ENCODE assay signal across 8 mouse cellular contexts in the genomic region with DNA sequence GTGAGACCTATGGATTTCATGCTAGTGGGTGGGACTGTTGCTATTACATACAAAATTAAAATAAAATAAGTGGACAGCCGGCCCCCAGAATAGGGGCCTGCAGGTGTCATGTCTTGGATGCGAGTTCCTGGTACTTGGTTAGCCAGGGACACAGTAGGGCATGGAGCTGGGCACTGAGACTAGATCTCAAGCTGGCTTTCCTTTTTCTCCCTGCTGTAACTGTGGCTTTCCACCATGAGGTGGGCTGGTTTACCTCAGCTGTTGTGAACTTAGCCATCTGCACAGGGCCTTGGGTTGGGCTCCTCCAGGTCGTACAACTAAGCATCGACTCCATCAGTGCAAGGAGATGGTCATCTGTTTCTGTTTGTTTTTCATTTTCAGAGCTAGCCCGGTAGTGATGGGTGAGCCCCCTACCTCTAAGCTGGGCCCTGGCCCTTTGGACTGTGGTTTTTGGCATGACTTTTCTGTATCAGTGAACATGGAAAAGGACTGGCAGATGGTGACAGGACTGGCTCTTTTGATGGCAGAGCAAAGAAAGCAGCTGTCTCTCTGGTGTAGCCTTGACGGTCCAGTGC. TPM values are rescaled to one million over a fixed set of nuclear protein-coding genes. Genes with fewer than 3 reads are reported as not detected.
DNase-seq lines count a peak whose midpoint lies in the region; ATAC-seq lines count a peak whose summit lies in the region.

No protein-coding gene starts in this region.

- no peaks in the 10 kb centered on the region for H3K36me3 ChIP-seq in erythroblast, embryonic 14.5 days (ENCODE audit: control insufficient read depth)
- no peaks in the 10 kb centered on the region for H3K36me3 ChIP-seq in lung, embryonic 16.5 days (ENCODE audit: control insufficient read depth, insufficient read depth, low read length)
- H3K36me3 ChIP-seq in limb, embryonic 15.5 days = no peaks in the 10 kb centered on the region
- H3K36me3 ChIP-seq in stomach, embryonic 16.5 days (ENCODE audit: control insufficient read depth, insufficient read depth, low read length) = no peaks in the 10 kb centered on the region

- peak overlapping the region; percentile 93; the same call in 1 of the 2 replicates for H3K27ac ChIP-seq in lung, embryonic 16.5 days (ENCODE audit: low read length)
- no peak overlapping the region for H3K27ac ChIP-seq in limb, embryonic 15.5 days
- H3K27ac ChIP-seq in stomach, embryonic 16.5 days (ENCODE audit: low read length) = no peak overlapping the region

- 65% methylated on average over 6 of the region's 6 CpGs for WGBS in lung, embryonic 16.5 days
- WGBS in limb, embryonic 15.5 days = 68% methylated on average over 6 of the region's 6 CpGs
- WGBS in stomach, embryonic 16.5 days = 58% methylated on average over 6 of the region's 6 CpGs

- no peak for ATAC-seq in erythroblast, adult 5-6 weeks (replicated peaks; ENCODE audit: low FRiP score, poor library complexity, severe bottlenecking)
- no peak for ATAC-seq in lung, embryonic 16.5 days (ENCODE audit: low read depth)
- ATAC-seq in limb, embryonic 15.5 days (ENCODE audit: insufficient number of reproducible peaks, low FRiP score, low TSS enrichment, low read depth) = no peak
- ATAC-seq in stomach, embryonic 16.5 days (ENCODE audit: insufficient read depth, low FRiP score) = no peak

- no peak for DNase-seq in lung, postnatal 4 days
- DNase-seq in left cerebral cortex, adult 8-10 months (ENCODE audit: low spot score in 2 of 2) = no peak
- no peak for DNase-seq in right cerebral cortex, postnatal 4 days

- H3K27me3 ChIP-seq in erythroblast, embryonic 14.5 days (ENCODE audit: control insufficient read depth) = no peaks in the 10 kb centered on the region
- no peaks in the 10 kb centered on the region for H3K27me3 ChIP-seq in lung, embryonic 16.5 days (ENCODE audit: control insufficient read depth, insufficient read depth, low read depth, low read length)
- peaks cover 22% of the 10 kb centered on the region for H3K27me3 ChIP-seq in limb, embryonic 15.5 days
- H3K27me3 ChIP-seq in stomach, embryonic 16.5 days (ENCODE audit: control insufficient read depth, insufficient read depth, low read length) = no peaks in the 10 kb centered on the region

- peak overlapping the region; percentile 64 for H3K4me2 ChIP-seq in lung, embryonic 16.5 days (ENCODE audit: low read depth, low read length)
- H3K4me2 ChIP-seq in limb, embryonic 15.5 days = peak overlapping the region; percentile 78
- peak overlapping the region; percentile 93 for H3K4me2 ChIP-seq in stomach, embryonic 16.5 days (ENCODE audit: low read depth, low read length)

- H3K4me3 ChIP-seq in erythroblast, embryonic 14.5 days (replicated peaks) = peak overlapping the region; percentile 74
- H3K4me3 ChIP-seq in lung, embryonic 16.5 days (ENCODE audit: low read length) = peak overlapping the region; percentile 75
- peak overlapping the region; percentile 52 for H3K4me3 ChIP-seq in limb, embryonic 15.5 days
- H3K4me3 ChIP-seq in stomach, embryonic 16.5 days (replicated peaks; ENCODE audit: low read length) = peak overlapping the region; percentile 54

- H3K4me1 ChIP-seq in erythroblast, embryonic 14.5 days (ENCODE audit: control insufficient read depth) = peaks cover 64% of the 10 kb centered on the region
- peaks cover 20% of the 10 kb centered on the region for H3K4me1 ChIP-seq in lung, embryonic 16.5 days (replicated peaks; ENCODE audit: control insufficient read depth, insufficient read depth, low read length)
- H3K4me1 ChIP-seq in limb, embryonic 15.5 days = peaks cover 31% of the 10 kb centered on the region
- H3K4me1 ChIP-seq in stomach, embryonic 16.5 days (ENCODE audit: control insufficient read depth, insufficient read depth, low read length) = peaks cover 26% of the 10 kb centered on the region

- H3K9ac ChIP-seq in lung, embryonic 16.5 days (ENCODE audit: low read length) = peak overlapping the region; percentile 56
- H3K9ac ChIP-seq in limb, embryonic 15.5 days = no peak overlapping the region
- H3K9ac ChIP-seq in stomach, embryonic 16.5 days (ENCODE audit: low read length) = 0 out of 2 replicates have a peak overlapping the region, but pooled peaks have one; percentile 72

- no peaks in the 10 kb centered on the region for H3K9me3 ChIP-seq in erythroblast, embryonic 14.5 days (ENCODE audit: control insufficient read depth, low read length)
- H3K9me3 ChIP-seq in lung, embryonic 16.5 days (ENCODE audit: control insufficient read depth, low read length) = no peaks in the 10 kb centered on the region
- no peaks in the 10 kb centered on the region for H3K9me3 ChIP-seq in limb, embryonic 15.5 days
- no peaks in the 10 kb centered on the region for H3K9me3 ChIP-seq in stomach, embryonic 16.5 days (replicated peaks; ENCODE audit: control insufficient read depth, low read length)

RNA-seq across cellular contexts. Expression of gene Zfp839, which starts 3.8 kb away (rescaled TPM):
- 0.06 and 0.13 TPM in 2 replicates for polyA plus RNA-seq in erythroblast, embryonic 14.5 days (2012)
- total RNA-seq in erythroblast, adult 5-6 weeks (2015; ENCODE audit: low replicate concordance) = 0.63 and 3.3 TPM in 2 replicates
- 1.4 and 2.1 TPM in 2 replicates for total RNA-seq in erythroblast, adult 5-6 weeks (2017; ENCODE audit: low replicate concordance)
- 5.8 and 5.9 TPM in 2 replicates for polyA plus RNA-seq in lung, embryonic 16.5 days (2015; fragmentation: Nextera tagmentation; extraction: Ambion mirVana)
- polyA plus RNA-seq in limb, embryonic 15.5 days (2015; fragmentation: Nextera tagmentation; extraction: Ambion mirVana) = 6.5 and 8.8 TPM in 2 replicates
- polyA plus RNA-seq in stomach, embryonic 16.5 days (2015; fragmentation: Nextera tagmentation; extraction: Ambion mirVana) = 4.4 and 4.6 TPM in 2 replicates
- total RNA-seq in left cerebral cortex, adult 8-10 months (2022) = 10 to 100 TPM; 12.3 to 15.5 (median 13.0) TPM

RNA-seq across cellular contexts. Expression of gene Mok, which starts 5.5 kb away (rescaled TPM):
- polyA plus RNA-seq in erythroblast, embryonic 14.5 days (2012) = 0.06 TPM in 1 of 2 replicates, not detected in the other
- not detected in 2 replicates for total RNA-seq in erythroblast, adult 5-6 weeks (2015; ENCODE audit: low replicate concordance)
- 0.14 TPM in 1 of 2 replicates, not detected in the other for total RNA-seq in erythroblast, adult 5-6 weeks (2017; ENCODE audit: low replicate concordance)
- polyA plus RNA-seq in lung, embryonic 16.5 days (2015; fragmentation: Nextera tagmentation; extraction: Ambion mirVana) = 7.9 and 9.8 TPM in 2 replicates
- 3.6 and 4.3 TPM in 2 replicates for polyA plus RNA-seq in limb, embryonic 15.5 days (2015; fragmentation: Nextera tagmentation; extraction: Ambion mirVana)
- polyA plus RNA-seq in stomach, embryonic 16.5 days (2015; fragmentation: Nextera tagmentation; extraction: Ambion mirVana) = 2.2 and 2.9 TPM in 2 replicates
- 10 to 100 TPM in 2 of 4 experiments, 1 to 10 TPM in 2; 9.8 to 11.6 (median 10.5) TPM for total RNA-seq in left cerebral cortex, adult 8-10 months (2022)

RNA-seq across cellular contexts. Expression of gene Cinp, which starts 42.7 kb away (rescaled TPM):
- polyA plus RNA-seq in erythroblast, embryonic 14.5 days (2012) = 1.1 TPM in 2 replicates
- 14.6 and 28.6 TPM in 2 replicates for total RNA-seq in erythroblast, adult 5-6 weeks (2015; ENCODE audit: low replicate concordance)
- total RNA-seq in erythroblast, adult 5-6 weeks (2017; ENCODE audit: low replicate concordance) = 23.4 and 26.7 TPM in 2 replicates
- polyA plus RNA-seq in lung, embryonic 16.5 days (2015; fragmentation: Nextera tagmentation; extraction: Ambion mirVana) = 72.2 and 75.3 TPM in 2 replicates
- polyA plus RNA-seq in limb, embryonic 15.5 days (2015; fragmentation: Nextera tagmentation; extraction: Ambion mirVana) = 74.8 and 76.2 TPM in 2 replicates
- polyA plus RNA-seq in stomach, embryonic 16.5 days (2015; fragmentation: Nextera tagmentation; extraction: Ambion mirVana) = 74.8 and 78.4 TPM in 2 replicates
- 10 to 100 TPM; 76.5 to 77.3 (median 76.7) TPM for total RNA-seq in left cerebral cortex, adult 8-10 months (2022)

RNA-seq across cellular contexts. Expression of gene Tecpr2, which starts 42.8 kb away (rescaled TPM):
- 0.13 and 0.16 TPM in 2 replicates for polyA plus RNA-seq in erythroblast, embryonic 14.5 days (2012)
- total RNA-seq in erythroblast, adult 5-6 weeks (2015; ENCODE audit: low replicate concordance) = 2.3 and 3.6 TPM in 2 replicates
- 2.1 and 2.9 TPM in 2 replicates for total RNA-seq in erythroblast, adult 5-6 weeks (2017; ENCODE audit: low replicate concordance)
- polyA plus RNA-seq in lung, embryonic 16.5 days (2015; fragmentation: Nextera tagmentation; extraction: Ambion mirVana) = 3.7 and 3.9 TPM in 2 replicates
- 3.2 and 3.8 TPM in 2 replicates for polyA plus RNA-seq in limb, embryonic 15.5 days (2015; fragmentation: Nextera tagmentation; extraction: Ambion mirVana)
- polyA plus RNA-seq in stomach, embryonic 16.5 days (2015; fragmentation: Nextera tagmentation; extraction: Ambion mirVana) = 4.2 and 4.3 TPM in 2 replicates
- 10 to 100 TPM; 45.8 to 51.8 (median 49.3) TPM for total RNA-seq in left cerebral cortex, adult 8-10 months (2022)

Comparison
In these comparisons a context has a peak if more than half of its experiments do, and no peak if none do; other contexts are left out.
1. RNA of gene Cinp, which starts 42.7 kb away (polyA plus RNA-seq): 74.8 to 78.4 TPM in stomach, embryonic 16.5 days, 74.8 to 76.2 TPM in limb, embryonic 15.5 days and 72.2 to 75.3 TPM in lung, embryonic 16.5 days; 1.1 TPM in erythroblast, embryonic 14.5 days; every median in the first group is over 10 times any median in the second.
2. Peak in every context shown above with its lines, with median percentiles within 50 percentile points of each other: H3K4me3 ChIP-seq and H3K4me2 ChIP-seq.